Mouse (Mus musculus) embryonic facial prominence, embryonic 15.5 days (tissue): ENCODE results near the gene Picalm. TPM values are rescaled to one million over a fixed set of nuclear protein-coding genes. Genes with fewer than 3 reads are reported as not detected.
"Not testable (repeated sequence)": the region's sequence is repeated elsewhere in the genome, so short reads cannot be mapped to it uniquely, and the experiment has no call there.

Experiments
- ATAC-seq: fragments of 200-750 bp; cut with Nextera tagmentation; 2 replicates; pipeline ENCODE4 v1.8.0; 2017; ENCODE audit warnings: low read depth, moderate TSS enrichment; ENCODE audit not compliant: insufficient number of reproducible peaks, low FRiP score, low TSS enrichment
- H3K27ac ChIP-seq: fragments of 300-500 bp; sonication (generic); replicated peaks from 2 replicates; pipeline ENCODE4 v1.5.1; 2015; ENCODE audit warnings: mild to moderate bottlenecking, inconsistent platforms
- H3K27me3 ChIP-seq: fragments of 300-500 bp; sonication (generic); 2 replicates; pipeline ENCODE4 v1.6.1; 2015; ENCODE audit warnings: inconsistent platforms
- H3K36me3 ChIP-seq: fragments of 300-500 bp; sonication (generic); 2 replicates; pipeline ENCODE4 v1.6.1; 2015; ENCODE audit warnings: mild to moderate bottlenecking, inconsistent platforms
- H3K4me1 ChIP-seq: fragments of 300-500 bp; sonication (generic); 2 replicates; pipeline ENCODE4 v1.6.1; 2015; ENCODE audit warnings: inconsistent platforms
- H3K4me2 ChIP-seq: fragments of 300-500 bp; sonication (generic); replicated peaks from 2 replicates; pipeline ENCODE4 v1.6.1; 2015; ENCODE audit warnings: mild to moderate bottlenecking, inconsistent platforms
- H3K4me3 ChIP-seq: fragments of 300-500 bp; sonication (generic); replicated peaks from 2 replicates; pipeline ENCODE4 v1.5.1; 2015; ENCODE audit warnings: mild to moderate bottlenecking, inconsistent platforms
- H3K9ac ChIP-seq: fragments of 300-500 bp; sonication (generic); 2 replicates; pipeline ENCODE4 v1.6.1; 2015; ENCODE audit warnings: inconsistent platforms
- H3K9me3 ChIP-seq: fragments of 300-500 bp; sonication (generic); replicated peaks from 2 replicates; pipeline ENCODE4 v1.6.1; 2016; ENCODE audit warnings: inconsistent platforms
- WGBS: fragments of 180-500 bp; shearing (Covaris S2); methylation state at CpG from one replicate; pipeline ENCODE4 v1.1.7; 2015; 5-methylcytosine and 5-hydroxymethylcytosine counted together
- polyA plus RNA-seq: library from polyadenylated mRNA; unstranded; fragments of >200 nt; fragmentation: Nextera tagmentation; extraction: Ambion mirVana; gene quantifications from 2 replicates; pipeline ENCODE4 v1.2.1, GENCODE M21; 2015

Picalm gene
- polyA plus RNA-seq, 1 experiment from 2014 or later: 44.7 TPM

- no peak for ATAC-seq
- 88% methylated on average over 2 of the region's 2 CpGs for WGBS
- no peak overlapping the region for H3K4me2 ChIP-seq
- no peak overlapping the region for H3K9ac ChIP-seq
- H3K27ac ChIP-seq: no peak overlapping the region
- H3K4me3 ChIP-seq: no peak overlapping the region
- H3K36me3 ChIP-seq: peaks cover 31% of the 10 kb centered on the region; the same call in 1 of the 2 replicates
- H3K27me3 ChIP-seq: no peaks in the 10 kb centered on the region
- H3K9me3 ChIP-seq: no peaks in the 10 kb centered on the region
- no peaks in the 10 kb centered on the region for H3K4me1 ChIP-seq
Observed at GRCm38 (mm10) chr7:90210116-90210515, 80.1 kb downstream of the Picalm start.

DNA sequence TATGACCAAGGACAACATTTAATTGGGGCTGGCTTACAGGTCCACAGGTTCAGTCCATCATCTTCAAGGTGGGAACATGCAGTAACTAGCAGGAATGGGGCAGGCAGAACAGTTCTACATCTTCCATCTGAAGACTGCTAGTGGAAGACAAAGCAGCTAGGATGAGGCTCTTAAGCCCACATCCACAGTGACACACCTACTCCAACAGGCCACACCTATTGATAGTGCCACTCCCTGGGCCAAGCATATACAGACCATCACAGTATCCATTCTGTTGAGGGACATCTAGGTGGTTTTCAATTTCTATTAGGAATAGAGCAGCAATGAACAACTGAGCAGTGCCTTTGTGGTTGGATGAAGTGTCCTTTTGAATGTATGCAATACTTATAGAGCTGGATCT is 80.9 kb downstream of the Picalm start:
- no peak overlapping the region for H3K9ac ChIP-seq
- H3K4me2 ChIP-seq: no peak overlapping the region
- ATAC-seq: no peak
- no peak overlapping the region for H3K4me3 ChIP-seq
- H3K9me3 ChIP-seq: no peaks in the 10 kb centered on the region
- no peaks in the 10 kb centered on the region for H3K27me3 ChIP-seq
- no peaks in the 10 kb centered on the region for H3K4me1 ChIP-seq
- H3K36me3 ChIP-seq: peaks cover 25% of the 10 kb centered on the region; the same call in 1 of the 2 replicates
- no peak overlapping the region for H3K27ac ChIP-seq

DNA sequence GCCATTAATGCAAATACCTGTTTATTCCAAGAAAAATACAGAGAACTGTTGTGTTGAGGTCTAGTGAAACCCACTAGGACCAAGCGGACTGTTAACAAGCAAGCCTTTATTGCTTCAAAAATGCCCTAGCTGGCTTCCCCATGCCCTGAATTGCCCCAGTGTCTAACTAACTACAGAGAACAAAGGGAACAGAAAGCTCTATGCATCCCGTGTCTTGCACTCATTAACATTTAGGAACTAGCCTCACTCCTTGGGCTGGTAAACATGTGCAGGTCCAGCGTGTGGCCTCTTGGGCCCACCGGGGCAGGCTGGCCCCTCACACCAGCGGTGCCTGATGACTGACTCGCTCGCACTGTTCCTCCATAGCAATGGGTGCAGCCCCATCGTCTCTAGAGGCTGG is 86.5 kb downstream of the Picalm start:
- H3K27ac ChIP-seq: peak overlapping the region; percentile 63; the same call in 1 of the 2 replicates
- no peak for ATAC-seq
- no peak overlapping the region for H3K4me2 ChIP-seq

GRCm38 (mm10) chr7:90218122-90218521 is 88.1 kb downstream of the Picalm start:
- Histone ChIP-seq H3K27ac (no peak overlapping the region), H3K9me3 (no peaks in the 10 kb centered on the region), H3K9ac (no peak overlapping the region), H3K36me3 (no peaks in the 10 kb centered on the region), H3K27me3 (no peaks in the 10 kb centered on the region), H3K4me1 (no peaks in the 10 kb centered on the region), H3K4me2 (no peak overlapping the region), H3K4me3 (no peak overlapping the region)
- 78% methylated on average over 5 of the region's 5 CpGs for WGBS
- no peak for ATAC-seq

More for the DNA sequence above, 86.5 kb downstream of the Picalm start:
- Histone ChIP-seq H3K4me3 (no peak overlapping the region), H3K9ac (no peak overlapping the region), H3K36me3 (no peaks in the 10 kb centered on the region), H3K9me3 (no peaks in the 10 kb centered on the region), H3K4me1 (no peaks in the 10 kb centered on the region), H3K27me3 (no peaks in the 10 kb centered on the region)
- 44% methylated on average over 8 of the region's 8 CpGs for WGBS

- WGBS: 72% methylated on average over 2 of the region's 2 CpGs
- Histone ChIP-seq H3K36me3 (no peaks in the 10 kb centered on the region), H3K4me3 (no peak overlapping the region), H3K27ac (no peak overlapping the region), H3K9ac (no peak overlapping the region), H3K9me3 (no peaks in the 10 kb centered on the region), H3K4me1 (no peaks in the 10 kb centered on the region), H3K27me3 (no peaks in the 10 kb centered on the region), H3K4me2 (no peak overlapping the region)
- no peak for ATAC-seq
Observed at GRCm38 (mm10) chr7:90221487-90221886, 91.5 kb downstream of the Picalm start.

DNA sequence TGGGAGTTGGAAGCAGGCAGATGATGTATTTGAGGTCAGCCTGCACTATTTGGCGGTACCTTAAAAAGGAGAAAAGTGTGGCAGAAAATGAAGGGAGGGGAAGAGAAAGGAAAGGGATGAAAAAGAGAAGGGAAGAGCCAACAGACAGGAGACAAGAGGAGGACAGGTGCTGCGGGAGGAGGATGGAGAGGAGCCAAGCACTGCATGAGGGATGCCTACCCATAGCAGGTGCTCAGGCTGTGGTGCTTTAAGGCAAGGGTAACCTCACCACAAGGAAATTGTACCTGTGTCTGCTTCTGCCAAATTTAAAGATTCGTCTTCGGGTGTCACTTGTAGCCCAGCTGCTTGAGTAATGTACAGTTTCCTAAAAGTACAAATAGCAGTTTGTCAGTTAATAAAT is 98.1 kb downstream of the Picalm start:
- Histone ChIP-seq H3K4me1 (no peaks in the 10 kb centered on the region), H3K36me3 (no peaks in the 10 kb centered on the region), H3K27me3 (no peaks in the 10 kb centered on the region), H3K9ac (no peak overlapping the region), H3K9me3 (no peaks in the 10 kb centered on the region), H3K4me2 (no peak overlapping the region), H3K27ac (no peak overlapping the region), H3K4me3 (no peak overlapping the region)
- WGBS: 81% methylated on average over 4 of the region's 4 CpGs
- ATAC-seq: no peak

GRCm38 (mm10) chr7:90228884-90229283 is 98.9 kb downstream of the Picalm start:
- H3K27me3 ChIP-seq, H3K9me3 ChIP-seq, H3K4me2 ChIP-seq, H3K36me3 ChIP-seq, H3K4me1 ChIP-seq, H3K9ac ChIP-seq, ATAC-seq, H3K4me3 ChIP-seq, H3K27ac ChIP-seq: not testable (repeated sequence)

GRCm38 (mm10) chr7:90231431-90231830 is 101.4 kb downstream of the Picalm start:
- no peak overlapping the region for H3K27ac ChIP-seq
- no peak overlapping the region for H3K4me3 ChIP-seq
- no peaks in the 10 kb centered on the region for H3K36me3 ChIP-seq
- WGBS: 54% methylated on average over 9 of the region's 9 CpGs
- no peak for ATAC-seq
- no peaks in the 10 kb centered on the region for H3K9me3 ChIP-seq
- peak overlapping the region; percentile 0; the same call in 1 of the 2 replicates for H3K4me2 ChIP-seq
- H3K9ac ChIP-seq: no peak overlapping the region
- no peaks in the 10 kb centered on the region for H3K4me1 ChIP-seq
- no peaks in the 10 kb centered on the region for H3K27me3 ChIP-seq

DNA sequence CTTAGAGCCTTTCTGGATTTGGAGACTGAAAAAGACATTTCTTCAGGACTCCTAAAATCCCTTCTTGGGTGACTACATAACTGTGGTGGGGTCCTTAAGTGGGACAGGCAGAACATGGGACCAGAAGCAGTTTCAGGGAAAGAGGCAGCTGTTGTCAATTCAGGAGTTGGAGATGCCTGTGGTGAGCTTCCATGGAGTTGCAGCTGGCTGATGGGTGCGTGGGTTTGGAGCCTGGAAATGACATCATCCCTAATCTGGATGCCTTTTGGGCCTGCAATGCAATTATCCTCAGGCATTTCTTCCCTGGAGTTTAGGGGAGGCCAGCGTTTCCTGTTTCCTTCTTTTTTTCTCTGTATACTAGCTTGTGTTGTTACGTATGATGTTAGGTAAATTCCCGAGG is 103.9 kb downstream of the Picalm start:
- peak overlapping the region; percentile 60; the same call in 1 of the 2 replicates for H3K27ac ChIP-seq
- no peak overlapping the region for H3K9ac ChIP-seq
- H3K4me1 ChIP-seq: no peaks in the 10 kb centered on the region
- no peak overlapping the region for H3K4me2 ChIP-seq
- no peaks in the 10 kb centered on the region for H3K36me3 ChIP-seq
- 19% methylated on average over 4 of the region's 4 CpGs for WGBS
- no peaks in the 10 kb centered on the region for H3K27me3 ChIP-seq
- ATAC-seq: no peak
- H3K9me3 ChIP-seq: no peaks in the 10 kb centered on the region
- H3K4me3 ChIP-seq: no peak overlapping the region

DNA sequence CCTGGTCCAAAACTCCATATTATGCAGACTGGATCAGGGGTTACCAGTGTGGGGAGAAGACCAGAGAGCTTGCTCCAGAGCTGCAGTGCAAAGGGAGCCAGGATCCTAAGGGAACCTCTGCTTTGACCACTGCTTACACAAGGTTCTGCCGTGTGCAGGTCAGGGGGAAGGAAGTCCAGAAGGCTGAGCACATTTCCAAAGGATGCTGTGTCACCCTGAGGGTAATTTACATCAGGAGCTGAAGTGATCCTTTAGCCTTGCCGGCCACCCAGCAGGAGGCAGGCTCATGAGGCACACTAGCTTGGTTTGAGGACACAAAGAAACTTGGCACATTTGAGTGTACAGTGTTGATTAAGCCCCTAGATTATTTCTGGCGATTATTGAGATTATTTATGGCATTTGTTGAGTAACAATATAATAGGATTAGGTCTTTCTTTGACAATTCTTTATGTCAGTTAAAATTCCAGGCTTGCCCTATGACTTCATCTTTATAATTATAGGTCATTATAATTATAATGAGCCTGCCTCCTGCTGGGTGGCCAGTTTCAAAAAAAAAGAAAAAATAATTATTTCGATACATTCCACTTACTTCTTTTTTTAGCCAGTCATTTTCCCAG is 106.4 kb downstream of the Picalm start:
- no peak for ATAC-seq
- no peak overlapping the region for H3K4me2 ChIP-seq
- no peak overlapping the region for H3K4me3 ChIP-seq

DNA sequence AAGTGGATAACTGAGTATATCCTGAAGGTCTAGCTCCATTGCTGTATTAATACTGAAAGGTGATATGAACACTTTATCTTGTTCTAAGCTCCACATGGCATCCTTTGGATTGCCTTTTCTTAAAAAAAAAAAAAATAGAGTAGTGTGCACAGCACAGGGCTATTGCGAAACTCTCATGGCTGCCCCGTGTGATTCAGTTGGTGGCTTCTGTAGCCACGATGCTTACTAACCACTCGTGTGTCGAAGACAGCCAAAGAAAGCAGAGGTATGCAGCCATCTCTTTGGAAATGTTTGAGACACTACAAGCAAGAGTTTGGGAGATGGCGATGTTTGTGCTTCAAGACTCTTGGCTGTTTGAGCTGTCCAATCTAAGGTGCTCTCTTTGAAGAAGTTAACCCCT is 113.1 kb downstream of the Picalm start:
- WGBS: 88% methylated on average over 6 of the region's 6 CpGs

More for the DNA sequence above, 106.4 kb downstream of the Picalm start:
- Histone ChIP-seq H3K4me1 (no peaks in the 10 kb centered on the region), H3K27ac (no peak overlapping the region), H3K9me3 (no peaks in the 10 kb centered on the region), H3K27me3 (no peaks in the 10 kb centered on the region), H3K9ac (no peak overlapping the region), H3K36me3 (no peaks in the 10 kb centered on the region)
- WGBS: 32% methylated on average over 4 of the region's 4 CpGs

GRCm38 (mm10) chr7:90243643-90244042 is 113.6 kb downstream of the Picalm start:
- WGBS: 79% methylated on average over 5 of the region's 5 CpGs
- no peaks in the 10 kb centered on the region for H3K27me3 ChIP-seq
- no peaks in the 10 kb centered on the region for H3K9me3 ChIP-seq
- ATAC-seq: no peak
- H3K36me3 ChIP-seq: no peaks in the 10 kb centered on the region
- no peaks in the 10 kb centered on the region for H3K4me1 ChIP-seq
- no peak overlapping the region for H3K27ac ChIP-seq
- H3K9ac ChIP-seq: no peak overlapping the region
- no peak overlapping the region for H3K4me3 ChIP-seq
- H3K4me2 ChIP-seq: no peak overlapping the region

More for the DNA sequence above, 113.1 kb downstream of the Picalm start:
- Histone ChIP-seq H3K27ac (no peak overlapping the region), H3K4me2 (no peak overlapping the region), H3K9ac (no peak overlapping the region), H3K9me3 (no peaks in the 10 kb centered on the region), H3K27me3 (no peaks in the 10 kb centered on the region), H3K4me3 (no peak overlapping the region), H3K36me3 (no peaks in the 10 kb centered on the region), H3K4me1 (no peaks in the 10 kb centered on the region)
- no peak for ATAC-seq
